Mouse (Mus musculus) bone marrow macrophage, adult 2 months (primary cell): ENCODE measurements around the gene Nhlrc2.

Experiments
- CTCF ChIP-seq: IDR thresholded peaks from 2 replicates; pipeline ENCODE4 v1.5.1; 2012; ENCODE audit warnings: low read depth, mild to moderate bottlenecking, low read length, moderate library complexity
- POLR2A ChIP-seq: IDR thresholded peaks from 2 replicates; pipeline ENCODE4 v1.6.1; 2012; ENCODE audit warnings: mild to moderate bottlenecking, low read depth, low read length, borderline replicate concordance

DNA sequence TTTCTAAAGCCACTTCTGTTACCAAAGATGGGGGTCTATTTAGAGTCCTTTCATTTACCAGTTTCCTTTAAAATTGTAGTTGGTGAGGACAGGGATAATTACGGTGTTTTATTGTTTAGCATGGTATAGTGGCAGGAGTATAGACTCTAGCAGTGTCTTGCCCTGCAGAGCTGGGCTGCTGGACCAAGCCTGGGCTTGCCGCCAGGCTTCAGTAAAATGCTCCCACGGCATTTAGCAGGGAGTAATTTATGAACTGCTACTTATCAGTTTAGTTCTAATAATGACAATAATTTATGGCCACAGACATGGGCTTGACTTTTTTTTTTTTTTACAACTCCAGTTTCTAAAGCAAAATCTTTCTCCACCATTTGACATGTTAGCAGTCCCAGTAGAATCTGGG is 51.9 kb downstream of the Nhlrc2 start:
- no peak for TF ChIP-seq CTCF
- no peak for TF ChIP-seq POLR2A
